Mouse (Mus musculus): ENCODE measurements around the gene P3h4. TPM values are rescaled to one million over a fixed set of nuclear protein-coding genes. Genes with fewer than 3 reads are reported as not detected.

Gene P3h4
- 24.6 and 27.6 TPM in 2 replicates for polyA plus RNA-seq (2015; fragmentation: Nextera tagmentation; extraction: Ambion mirVana)

- Histone ChIP-seq H3K4me3 (peak within 1 kb of the TSS; percentile 63), H3K4me1 (replicated peaks) (peaks cover 41% of the 10 kb centered on the region), H3K27ac (replicated peaks) (peak within 1 kb of the TSS; percentile 79), H3K36me3 (no peaks in the 10 kb centered on the region), H3K27me3 (peaks cover 32% of the 10 kb centered on the region), H3K4me2 (peak within 1 kb of the TSS; percentile 65), H3K9ac (peak within 1 kb of the TSS; percentile 79), H3K9me3 (no peaks in the 10 kb centered on the region)
- 1% methylated on average over 93 of the region's 93 CpGs for WGBS
- peak; percentile 95 for ATAC-seq (ENCODE audit: low read depth)
Measured at GRCm38 (mm10) chr11:100414021-100414913, at the start of gene P3h4. Gene P3h4 (minus strand): TSS chr11:100414836.

GRCm38 (mm10) chr11:100462699-100463098, 48.1 kb upstream of the P3h4 start:
- ATAC-seq (ENCODE audit: low read depth), result no peak
- H3K36me3 ChIP-seq, result peaks cover 50% of the 10 kb centered on the region
- H3K4me1 ChIP-seq (replicated peaks), result peaks cover 3% of the 10 kb centered on the region
- no peak overlapping the region for H3K9ac ChIP-seq
- no peak overlapping the region for H3K4me3 ChIP-seq
- H3K4me2 ChIP-seq, result no peak overlapping the region
- WGBS, result 92% methylated on average over 10 of the region's 10 CpGs
- no peak overlapping the region for H3K27ac ChIP-seq (replicated peaks)
- H3K9me3 ChIP-seq, result no peaks in the 10 kb centered on the region
- no peaks in the 10 kb centered on the region for H3K27me3 ChIP-seq

GRCm38 (mm10) chr11:100457711-100458110, 43.1 kb upstream of the P3h4 start:
- Histone ChIP-seq H3K4me1 (replicated peaks) (peaks cover 3% of the 10 kb centered on the region), H3K9me3 (no peaks in the 10 kb centered on the region), H3K4me2 (no peak overlapping the region), H3K27me3 (no peaks in the 10 kb centered on the region), H3K36me3 (peaks cover 47% of the 10 kb centered on the region), H3K27ac (replicated peaks) (no peak overlapping the region), H3K4me3 (no peak overlapping the region), H3K9ac (no peak overlapping the region)
- no peak for ATAC-seq (ENCODE audit: low read depth)
- WGBS, result 93% methylated on average over 5 of the region's 5 CpGs

GRCm38 (mm10) chr11:100457247-100457646, 42.6 kb upstream of the P3h4 start:
- 90% methylated on average over 4 of the region's 4 CpGs for WGBS
- ATAC-seq (ENCODE audit: low read depth), result no peak

DNA sequence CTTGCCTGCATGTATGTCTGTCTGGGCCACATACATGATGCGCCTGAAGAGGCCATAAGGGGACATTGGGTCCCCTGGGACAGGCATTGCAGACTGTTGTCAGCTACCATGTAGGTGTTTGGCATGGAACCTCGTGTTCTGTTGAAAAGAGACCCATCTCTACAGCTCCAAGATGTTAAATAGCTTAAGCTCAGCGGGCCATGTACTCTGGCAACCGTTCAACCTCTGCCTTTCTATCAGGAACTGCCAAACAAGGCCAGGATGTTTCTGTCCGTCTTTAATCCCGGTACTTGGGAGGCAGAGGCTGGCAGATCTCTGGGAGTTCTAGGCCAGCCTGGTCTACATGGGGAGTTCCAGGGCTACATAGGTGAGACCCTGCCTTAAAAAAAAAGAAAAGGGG, 28.0 kb upstream of the P3h4 start:
- no peaks in the 10 kb centered on the region for H3K27me3 ChIP-seq
- no peak overlapping the region for H3K4me2 ChIP-seq
- 79% methylated on average over 6 of the region's 6 CpGs for WGBS
- H3K27ac ChIP-seq (replicated peaks), result no peak overlapping the region
- peaks cover 7% of the 10 kb centered on the region for H3K36me3 ChIP-seq
- no peak for ATAC-seq (ENCODE audit: low read depth)
- H3K4me3 ChIP-seq, result no peak overlapping the region
- H3K4me1 ChIP-seq (replicated peaks), result peaks cover 26% of the 10 kb centered on the region
- no peak overlapping the region for H3K9ac ChIP-seq
- no peaks in the 10 kb centered on the region for H3K9me3 ChIP-seq

More at GRCm38 (mm10) chr11:100457247-100457646, 42.6 kb upstream of the P3h4 start:
- Histone ChIP-seq H3K36me3 (peaks cover 47% of the 10 kb centered on the region), H3K4me3 (no peak overlapping the region), H3K4me2 (no peak overlapping the region), H3K4me1 (replicated peaks) (peaks cover 3% of the 10 kb centered on the region), H3K9me3 (no peaks in the 10 kb centered on the region), H3K9ac (no peak overlapping the region), H3K27ac (replicated peaks) (no peak overlapping the region), H3K27me3 (no peaks in the 10 kb centered on the region)

DNA sequence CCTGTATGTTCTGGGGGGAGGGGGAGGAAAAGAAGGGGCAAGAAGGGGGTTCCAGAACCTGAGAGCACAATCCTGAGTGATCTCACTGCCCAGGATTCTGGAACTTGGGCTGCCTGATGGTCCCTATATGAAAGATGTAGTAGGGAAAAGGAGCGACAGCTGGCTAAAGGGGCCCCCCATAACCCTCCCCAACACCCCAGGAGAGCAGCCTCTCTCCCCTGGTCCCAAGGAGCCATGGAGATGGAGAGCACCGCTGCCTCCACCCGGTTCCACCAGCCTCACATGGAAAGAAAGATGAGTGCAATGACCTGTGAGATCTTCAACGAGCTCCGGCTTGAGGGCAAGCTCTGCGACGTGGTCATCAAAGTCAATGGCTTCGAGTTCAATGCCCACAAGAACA, 27.2 kb upstream of the P3h4 start, which contains the start of the genes Nt5c3b and Klhl10:
Nt5c3b (minus strand) TSS at position 12 of the 400 bp plus-strand sequence.
Klhl10 (plus strand) TSS at position 121 of the 400 bp plus-strand sequence.
- Histone ChIP-seq H3K36me3 (peaks cover 14% of the 10 kb centered on the region), H3K4me3 (peak within 1 kb of the TSS; percentile 82), H3K4me1 (replicated peaks) (peaks cover 26% of the 10 kb centered on the region), H3K9me3 (no peaks in the 10 kb centered on the region), H3K27ac (replicated peaks) (peak within 1 kb of the TSS; percentile 49; the same call in 1 of the 2 replicates), H3K27me3 (no peaks in the 10 kb centered on the region), H3K4me2 (peak within 1 kb of the TSS; percentile 65), H3K9ac (peak within 1 kb of the TSS; percentile 93)
- no peak for ATAC-seq (ENCODE audit: low read depth)
- 83% methylated on average over 8 of the region's 8 CpGs for WGBS

GRCm38 (mm10) chr11:100440691-100441522, 26.3 kb upstream of the P3h4 start:
- WGBS, result under 1% methylated on average over 52 of the region's 52 CpGs
- Histone ChIP-seq H3K27me3 (no peaks in the 10 kb centered on the region), H3K36me3 (peaks cover 23% of the 10 kb centered on the region), H3K9me3 (no peaks in the 10 kb centered on the region), H3K27ac (replicated peaks) (peak overlapping the region; percentile 49; the same call in 1 of the 2 replicates), H3K4me1 (replicated peaks) (peaks cover 26% of the 10 kb centered on the region), H3K4me3 (peak overlapping the region; percentile 82), H3K4me2 (peak overlapping the region; percentile 65), H3K9ac (peak overlapping the region; percentile 93)
- peak; percentile 97 for ATAC-seq (ENCODE audit: low read depth)

- Histone ChIP-seq H3K4me2 (no peak overlapping the region), H3K4me3 (no peak overlapping the region), H3K27ac (replicated peaks) (no peak overlapping the region), H3K4me1 (replicated peaks) (peaks cover 26% of the 10 kb centered on the region), H3K9me3 (no peaks in the 10 kb centered on the region), H3K27me3 (no peaks in the 10 kb centered on the region), H3K9ac (no peak overlapping the region), H3K36me3 (peaks cover 46% of the 10 kb centered on the region)
- ATAC-seq (ENCODE audit: low read depth), result no peak
- WGBS, result 75% methylated on average over 1 of the region's 1 CpGs
Measured at GRCm38 (mm10) chr11:100437901-100438300, 23.3 kb upstream of the P3h4 start.

- ATAC-seq (ENCODE audit: low read depth), result no peak
- peaks cover 19% of the 10 kb centered on the region for H3K4me1 ChIP-seq (replicated peaks)
Measured at GRCm38 (mm10) chr11:100435678-100436246, 21.1 kb upstream of the P3h4 start.

GRCm38 (mm10) chr11:100432002-100432401, 17.4 kb upstream of the P3h4 start:
- no peaks in the 10 kb centered on the region for H3K9me3 ChIP-seq
- H3K27me3 ChIP-seq, result no peaks in the 10 kb centered on the region
- no peak overlapping the region for H3K4me3 ChIP-seq
- H3K36me3 ChIP-seq, result peaks cover 67% of the 10 kb centered on the region
- H3K27ac ChIP-seq (replicated peaks), result no peak overlapping the region
- ATAC-seq (ENCODE audit: low read depth), result no peak
- H3K4me2 ChIP-seq, result no peak overlapping the region
- H3K9ac ChIP-seq, result no peak overlapping the region
- H3K4me1 ChIP-seq (replicated peaks), result 0 out of 2 replicates have a peak, but pooled peaks cover 6% of the 10 kb centered on the region
- 92% methylated on average over 5 of the region's 5 CpGs for WGBS

More at GRCm38 (mm10) chr11:100435678-100436246, 21.1 kb upstream of the P3h4 start:
- peaks cover 65% of the 10 kb centered on the region for H3K36me3 ChIP-seq
- H3K27me3 ChIP-seq, result no peaks in the 10 kb centered on the region
- no peak overlapping the region for H3K27ac ChIP-seq (replicated peaks)
- H3K4me3 ChIP-seq, result no peak overlapping the region
- H3K9ac ChIP-seq, result no peak overlapping the region
- 40% methylated on average over 9 of the region's 9 CpGs for WGBS
- no peak overlapping the region for H3K4me2 ChIP-seq
- no peaks in the 10 kb centered on the region for H3K9me3 ChIP-seq

DNA sequence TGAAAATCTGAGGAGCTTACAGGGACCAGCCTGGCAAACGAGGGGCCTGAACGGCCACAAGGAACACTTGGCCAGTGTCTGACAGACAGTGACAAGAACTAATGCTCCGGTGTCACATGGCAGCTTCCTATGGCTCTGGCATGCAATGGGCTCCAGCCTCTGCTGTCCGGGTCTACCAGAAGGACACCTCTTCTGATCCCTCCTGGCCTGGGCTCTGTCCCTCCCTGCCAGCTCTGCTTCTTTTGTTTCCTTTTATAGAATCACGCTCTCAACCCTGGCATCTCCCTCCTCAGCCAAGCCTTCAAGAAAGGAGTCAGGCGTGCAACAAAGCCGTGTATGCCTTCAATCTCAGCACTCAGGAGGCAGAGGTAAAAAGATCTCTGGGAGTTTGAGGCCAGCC, 15.4 kb upstream of the P3h4 start:
- Histone ChIP-seq H3K9me3 (no peaks in the 10 kb centered on the region), H3K4me3 (no peak overlapping the region), H3K9ac (no peak overlapping the region), H3K27me3 (no peaks in the 10 kb centered on the region), H3K36me3 (peaks cover 55% of the 10 kb centered on the region), H3K27ac (replicated peaks) (no peak overlapping the region), H3K4me2 (no peak overlapping the region), H3K4me1 (replicated peaks) (0 out of 2 replicates have a peak, but pooled peaks cover 6% of the 10 kb centered on the region)
- ATAC-seq (ENCODE audit: low read depth), result no peak
- WGBS, result 92% methylated on average over 7 of the region's 7 CpGs

Measured in neural tube, embryonic 13.5 days (tissue).